Mouse (Mus musculus): ENCODE results near the gene Arpin. TPM values are rescaled to one million over a fixed set of nuclear protein-coding genes. Genes with fewer than 3 reads are reported as not detected.

Arpin gene
- polyA plus RNA-seq, 1 experiment = 1.5 TPM

GRCm38 (mm10) chr7:79895225-79895624 is 39.9 kb downstream of the Arpin start:
- Histone ChIP-seq H3K36me3 (replicated peaks; ENCODE audit: low read length) (peaks cover 81% of the 10 kb centered on the region), H3K9me3 (no peaks in the 10 kb centered on the region), H3K27me3 (replicated peaks) (no peaks in the 10 kb centered on the region), H3K4me3 (replicated peaks) (no peak overlapping the region), H3K4me1 (peaks cover 22% of the 10 kb centered on the region)
- TF ChIP-seq GATA1 (IDR thresholded peaks at IDR 0.05; ENCODE audit: borderline replicate concordance, low read length) (no peak), FLI1 (IDR thresholded peaks at IDR 0.05; ENCODE audit: low read length) (no peak)

DNA sequence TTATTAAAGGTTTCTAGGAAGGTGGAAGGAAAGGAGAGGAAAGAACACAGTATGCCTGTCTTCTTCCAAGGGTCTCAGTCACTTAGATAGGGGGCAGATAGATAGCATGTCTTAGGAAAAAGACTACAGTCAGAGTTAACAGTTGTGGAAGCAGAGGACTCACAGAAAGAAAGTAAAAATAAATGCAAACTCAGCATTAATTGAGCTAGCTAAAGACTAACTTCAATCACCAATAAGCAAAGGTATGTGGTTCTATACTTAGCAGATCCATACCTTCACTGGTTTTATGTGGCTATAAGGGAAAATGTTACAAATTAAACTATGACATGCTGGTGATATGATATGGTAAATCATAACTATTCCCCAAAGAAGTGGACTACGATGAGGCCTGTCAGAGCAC is 40.4 kb downstream of the Arpin start:
- Histone ChIP-seq H3K9me3 (no peaks in the 10 kb centered on the region), H3K36me3 (replicated peaks; ENCODE audit: low read length) (peaks cover 79% of the 10 kb centered on the region), H3K4me3 (replicated peaks) (no peak overlapping the region), H3K27me3 (replicated peaks) (no peaks in the 10 kb centered on the region), H3K4me1 (peaks cover 22% of the 10 kb centered on the region)
- no peak for TF ChIP-seq FLI1 (IDR thresholded peaks at IDR 0.05; ENCODE audit: low read length)
- no peak for TF ChIP-seq GATA1 (IDR thresholded peaks at IDR 0.05; ENCODE audit: borderline replicate concordance, low read length)

DNA sequence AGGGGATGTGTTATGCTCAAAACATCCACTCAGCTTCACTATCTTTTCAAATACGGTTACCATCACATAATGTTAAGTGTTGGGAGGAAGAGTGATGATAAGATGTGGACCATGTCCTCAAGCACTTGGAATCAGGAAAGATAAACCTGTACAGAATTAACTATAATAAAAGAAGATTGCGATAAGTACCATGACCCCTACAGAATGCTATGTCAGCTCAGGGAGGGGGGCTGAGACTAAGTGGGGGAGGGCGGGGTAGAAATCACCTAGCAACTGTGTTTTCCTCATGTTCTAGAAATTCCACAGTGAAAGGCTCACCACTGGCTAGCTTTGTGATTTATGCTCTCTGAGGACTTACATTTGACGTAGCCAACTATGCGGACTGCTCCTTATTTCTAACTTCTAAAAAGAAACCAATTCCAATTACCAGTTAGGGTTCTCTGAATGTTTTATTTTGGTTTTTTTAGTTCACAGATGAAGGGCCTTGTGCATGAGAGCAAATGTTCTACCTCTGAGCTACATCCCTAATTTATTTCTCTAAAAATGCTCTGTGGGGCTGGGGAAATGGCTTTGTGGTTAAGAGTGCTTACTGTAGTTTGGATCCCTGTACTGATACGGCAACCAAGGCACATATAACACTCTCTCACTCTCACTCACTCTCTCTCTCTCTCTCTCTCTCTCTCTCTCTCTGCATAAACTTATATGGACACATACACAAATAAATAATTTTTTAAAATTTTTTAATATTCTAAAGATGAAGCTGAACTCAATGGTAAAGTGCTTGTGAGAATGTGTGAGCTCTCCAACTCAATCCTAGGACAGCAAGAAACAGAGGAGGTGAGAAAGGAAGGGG is 42.4 kb downstream of the Arpin start:
- TF ChIP-seq FLI1 (IDR thresholded peaks at IDR 0.05; ENCODE audit: low read length) (no peak), GATA1 (IDR thresholded peaks at IDR 0.05; ENCODE audit: borderline replicate concordance, low read length) (no peak)
- peaks cover 73% of the 10 kb centered on the region for H3K36me3 ChIP-seq (replicated peaks; ENCODE audit: low read length)
- H3K27me3 ChIP-seq (replicated peaks) = no peaks in the 10 kb centered on the region

DNA sequence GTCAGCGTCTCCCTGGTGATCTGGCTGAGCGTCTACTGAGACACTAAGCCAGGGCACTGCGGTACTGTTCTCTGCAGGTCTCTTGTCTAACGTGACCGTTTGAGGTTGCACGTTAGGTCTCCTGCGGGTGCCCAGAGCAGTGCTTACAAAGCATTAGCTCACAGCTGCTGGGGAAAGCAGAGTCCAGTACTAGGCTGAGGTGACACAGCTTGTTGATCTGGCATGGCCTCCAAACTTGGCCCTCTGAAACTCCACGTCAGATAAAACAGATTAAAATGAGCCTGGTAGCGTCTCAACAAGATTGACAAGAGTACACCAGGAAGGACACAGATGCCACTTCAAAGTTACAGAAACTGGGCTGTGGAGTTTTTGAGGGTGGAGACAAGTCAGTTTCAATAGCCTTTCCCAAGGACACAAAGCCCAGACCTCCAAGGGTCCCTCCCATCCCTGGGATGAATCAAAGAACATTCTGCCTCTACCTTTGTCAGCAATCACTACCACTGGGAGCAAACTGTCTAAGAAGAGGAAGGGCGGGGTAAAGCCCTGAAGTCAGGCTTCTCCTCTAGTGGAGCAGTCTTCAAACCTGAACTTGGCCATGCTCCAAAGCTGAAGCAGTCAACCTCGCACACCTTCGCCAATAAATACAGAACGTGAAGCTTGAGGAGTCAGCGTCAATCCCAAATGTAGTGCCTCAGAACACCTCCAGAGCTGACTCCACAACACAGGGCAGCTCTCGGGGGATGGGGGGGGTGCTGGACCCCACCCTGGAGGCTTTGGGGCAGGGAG is 44.5 kb downstream of the Arpin start:
- Histone ChIP-seq H3K27me3 (replicated peaks) (no peaks in the 10 kb centered on the region), H3K4me1 (peaks cover 6% of the 10 kb centered on the region; the same call in 1 of the 2 replicates), H3K9me3 (no peaks in the 10 kb centered on the region), H3K36me3 (replicated peaks; ENCODE audit: low read length) (peaks cover 65% of the 10 kb centered on the region), H3K4me3 (replicated peaks) (no peak overlapping the region)
- TF ChIP-seq FLI1 (IDR thresholded peaks at IDR 0.05; ENCODE audit: low read length) (no peak), GATA1 (IDR thresholded peaks at IDR 0.05; ENCODE audit: borderline replicate concordance, low read length) (no peak)

More for the DNA sequence above, 42.4 kb downstream of the Arpin start:
- H3K4me1 ChIP-seq = peaks cover 18% of the 10 kb centered on the region
- H3K4me3 ChIP-seq (replicated peaks) = no peak overlapping the region
- no peaks in the 10 kb centered on the region for H3K9me3 ChIP-seq

- TF ChIP-seq GATA1 (IDR thresholded peaks at IDR 0.05; ENCODE audit: borderline replicate concordance, low read length) (no peak), FLI1 (IDR thresholded peaks at IDR 0.05; ENCODE audit: low read length) (no peak)
- Histone ChIP-seq H3K4me3 (replicated peaks) (no peak overlapping the region), H3K4me1 (peaks cover 6% of the 10 kb centered on the region), H3K9me3 (no peaks in the 10 kb centered on the region), H3K36me3 (replicated peaks; ENCODE audit: low read length) (peaks cover 53% of the 10 kb centered on the region), H3K27me3 (replicated peaks) (no peaks in the 10 kb centered on the region)
Observed at GRCm38 (mm10) chr7:79888603-79889002, 46.6 kb downstream of the Arpin start.

GRCm38 (mm10) chr7:79883613-79884334 is 51.4 kb downstream of the Arpin start:
- Histone ChIP-seq H3K4me1 (peaks cover 4% of the 10 kb centered on the region; the same call in 1 of the 2 replicates), H3K9me3 (no peaks in the 10 kb centered on the region), H3K36me3 (replicated peaks; ENCODE audit: low read length) (peaks cover 72% of the 10 kb centered on the region), H3K4me3 (replicated peaks) (no peak overlapping the region), H3K27me3 (replicated peaks) (no peaks in the 10 kb centered on the region)
- TF ChIP-seq FLI1 (IDR thresholded peaks at IDR 0.05; ENCODE audit: low read length) = no peak
- TF ChIP-seq GATA1 (IDR thresholded peaks at IDR 0.05; ENCODE audit: borderline replicate concordance, low read length) = no peak

DNA sequence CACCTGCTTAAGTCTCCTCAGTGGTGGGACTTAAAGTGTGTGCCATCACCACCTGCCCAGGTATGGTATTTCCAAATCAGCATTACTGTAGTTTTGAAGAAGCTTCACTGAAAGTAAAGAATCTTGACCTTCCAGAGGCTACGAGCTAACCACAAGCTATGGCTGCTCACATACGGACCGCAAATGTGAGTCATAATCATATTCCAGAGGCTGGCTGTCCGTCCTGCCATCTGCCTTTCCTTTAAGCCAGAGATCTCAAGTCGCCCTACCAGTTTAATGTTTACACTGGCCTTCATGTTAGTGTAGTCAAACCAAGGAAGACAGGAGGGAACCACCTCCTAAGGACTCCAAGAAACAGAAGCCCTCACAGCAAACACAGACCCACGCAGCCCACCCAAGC is 53.3 kb downstream of the Arpin start:
- Histone ChIP-seq H3K4me3 (replicated peaks) (no peak overlapping the region), H3K27me3 (replicated peaks) (peaks cover under 1% of the 10 kb centered on the region), H3K4me1 (peaks cover 4% of the 10 kb centered on the region), H3K9me3 (no peaks in the 10 kb centered on the region), H3K36me3 (replicated peaks; ENCODE audit: low read length) (peaks cover 65% of the 10 kb centered on the region)
- TF ChIP-seq GATA1 (IDR thresholded peaks at IDR 0.05; ENCODE audit: borderline replicate concordance, low read length) (no peak), FLI1 (IDR thresholded peaks at IDR 0.05; ENCODE audit: low read length) (no peak)

GRCm38 (mm10) chr7:79880998-79881397 is 54.2 kb downstream of the Arpin start:
- Histone ChIP-seq H3K4me1 (peaks cover 6% of the 10 kb centered on the region), H3K9me3 (no peaks in the 10 kb centered on the region), H3K36me3 (replicated peaks; ENCODE audit: low read length) (peaks cover 66% of the 10 kb centered on the region), H3K27me3 (replicated peaks) (peaks cover 2% of the 10 kb centered on the region), H3K4me3 (replicated peaks) (no peak overlapping the region)
- TF ChIP-seq FLI1 (IDR thresholded peaks at IDR 0.05; ENCODE audit: low read length) (no peak), GATA1 (IDR thresholded peaks at IDR 0.05; ENCODE audit: borderline replicate concordance, low read length) (no peak)

- peaks cover 15% of the 10 kb centered on the region for H3K4me1 ChIP-seq
Observed at GRCm38 (mm10) chr7:79880033-79880432, 55.1 kb downstream of the Arpin start.

More at GRCm38 (mm10) chr7:79880033-79880432, 55.1 kb downstream of the Arpin start:
- Histone ChIP-seq H3K27me3 (replicated peaks) (peaks cover 7% of the 10 kb centered on the region), H3K9me3 (no peaks in the 10 kb centered on the region), H3K4me3 (replicated peaks) (no peak overlapping the region), H3K36me3 (replicated peaks; ENCODE audit: low read length) (peaks cover 62% of the 10 kb centered on the region)
- no peak for TF ChIP-seq GATA1 (IDR thresholded peaks at IDR 0.05; ENCODE audit: borderline replicate concordance, low read length)
- TF ChIP-seq FLI1 (IDR thresholded peaks at IDR 0.05; ENCODE audit: low read length) = no peak

Measured in megakaryocyte, embryonic 14.5 days (primary cell).